Mouse (Mus musculus): ENCODE data around the gene Smok3c. TPM values are rescaled to one million over a fixed set of nuclear protein-coding genes. Genes with fewer than 3 reads are reported as not detected.

The Smok3c gene
- polyA plus RNA-seq, 1 experiment = not detected

GRCm38 (mm10) chr5:138088366-138088765, 35.4 kb downstream of the Smok3c start:
- TF ChIP-seq GATA1 (IDR thresholded peaks at IDR 0.05; ENCODE audit: low read length) = no peak

- TF ChIP-seq GATA1 (IDR thresholded peaks at IDR 0.05; ENCODE audit: low read length) = no peak
Measured at GRCm38 (mm10) chr5:138089108-138089551, 36.1 kb downstream of the Smok3c start.

GRCm38 (mm10) chr5:138090271-138090670, 37.3 kb downstream of the Smok3c start:
- TF ChIP-seq GATA1 (IDR thresholded peaks at IDR 0.05; ENCODE audit: low read length) = no peak

- TF ChIP-seq GATA1 (IDR thresholded peaks at IDR 0.05; ENCODE audit: low read length) = no peak
Measured at GRCm38 (mm10) chr5:138090737-138091136, 37.7 kb downstream of the Smok3c start.

GRCm38 (mm10) chr5:138092771-138093170, 39.8 kb downstream of the Smok3c start:
- no peak for TF ChIP-seq GATA1 (IDR thresholded peaks at IDR 0.05; ENCODE audit: low read length)

GRCm38 (mm10) chr5:138094474-138094873, 41.5 kb downstream of the Smok3c start:
- TF ChIP-seq GATA1 (IDR thresholded peaks at IDR 0.05; ENCODE audit: low read length) = no peak

GRCm38 (mm10) chr5:138104976-138105375, 52.0 kb downstream of the Smok3c start:
- no peak for TF ChIP-seq GATA1 (IDR thresholded peaks at IDR 0.05; ENCODE audit: low read length)

- no peak for TF ChIP-seq GATA1 (IDR thresholded peaks at IDR 0.05; ENCODE audit: low read length)
Measured at GRCm38 (mm10) chr5:138107130-138107529, 54.1 kb downstream of the Smok3c start.

Other genes with a start within 250 kb of the Smok3c start
- not detected in 2 replicates for gene Pilra, start 216.9 kb upstream of the Smok3c start, polyA plus RNA-seq (2012)
- not detected in 2 replicates for gene Pilrb1, start 195.1 kb upstream of the Smok3c start, polyA plus RNA-seq (2012)
- 0.26 TPM in 1 of 2 replicates, not detected in the other for gene Pilrb2, start 181.4 kb upstream of the Smok3c start, polyA plus RNA-seq (2012)
- not detected in 2 replicates for gene Cyp3a13, start 131.6 kb upstream of the Smok3c start, polyA plus RNA-seq (2012)
- gene Gjc3, start 90.1 kb upstream of the Smok3c start, polyA plus RNA-seq (2012) = not detected in 2 replicates
- not detected in 2 replicates for gene Azgp1, start 71.7 kb upstream of the Smok3c start, polyA plus RNA-seq (2012)
- not detected in 2 replicates for gene Smok3a, start 31.9 kb upstream of the Smok3c start, polyA plus RNA-seq (2012)
- gene Smok3b, start 31.8 kb upstream of the Smok3c start, polyA plus RNA-seq (2012) = not detected in 2 replicates
- 2.0 and 2.2 TPM in 2 replicates for gene Zkscan1, start 31.9 kb downstream of the Smok3c start, polyA plus RNA-seq (2012)
- gene Zscan21, start 63.7 kb downstream of the Smok3c start, polyA plus RNA-seq (2012) = 0.55 and 2.3 TPM in 2 replicates
- 0.27 and 0.28 TPM in 2 replicates for gene Zfp113, start 102.5 kb downstream of the Smok3c start, polyA plus RNA-seq (2012)
- gene Cops6, start 107.9 kb downstream of the Smok3c start, polyA plus RNA-seq (2012) = 146 and 184 TPM in 2 replicates
- 6.9 and 18.9 TPM in 2 replicates for gene Ap4m1, start 118.8 kb downstream of the Smok3c start, polyA plus RNA-seq (2012)
- 19.6 and 78.8 TPM in 2 replicates for gene Mcm7, start 119.2 kb downstream of the Smok3c start, polyA plus RNA-seq (2012)
- gene Taf6, start 134.3 kb downstream of the Smok3c start, polyA plus RNA-seq (2012) = 33.9 and 45.4 TPM in 2 replicates
- gene Cnpy4, start 134.3 kb downstream of the Smok3c start, polyA plus RNA-seq (2012) = 0.63 and 1.1 TPM in 2 replicates
- 4.8 and 6.3 TPM in 2 replicates for gene Mblac1, start 141.1 kb downstream of the Smok3c start, polyA plus RNA-seq (2012)
- not detected in 2 replicates for gene Nxpe5, start 172.7 kb downstream of the Smok3c start, polyA plus RNA-seq (2012)
- gene Lamtor4, start 202.3 kb downstream of the Smok3c start, polyA plus RNA-seq (2012) = 58.4 and 59.8 TPM in 2 replicates
- 108 and 142 TPM in 2 replicates for gene BC037034, start 210.8 kb downstream of the Smok3c start, polyA plus RNA-seq (2012)
- not detected in 2 replicates for gene Gal3st4, start 219.6 kb downstream of the Smok3c start, polyA plus RNA-seq (2012)
- not detected in 2 replicates for gene Gm43720, start 226.8 kb downstream of the Smok3c start, polyA plus RNA-seq (2012)
- not detected in 2 replicates for gene Gpc2, start 226.8 kb downstream of the Smok3c start, polyA plus RNA-seq (2012)
- not detected in 2 replicates for gene Stag3, start 227.0 kb downstream of the Smok3c start, polyA plus RNA-seq (2012)

All from G1E-ER4 (cell line).